Mouse (Mus musculus) heart, postnatal 0 days (tissue): ENCODE results near the gene Pakap. TPM values are rescaled to one million over a fixed set of nuclear protein-coding genes. Genes with fewer than 3 reads are reported as not detected.

Experiments
- ATAC-seq: fragments of 200-750 bp; cut with Nextera tagmentation; 2 replicates; pipeline ENCODE4 v1.8.0; 2017; ENCODE audit warnings: low read depth, moderate number of reproducible peaks, moderate library complexity; ENCODE audit not compliant: insufficient read depth
- DNase-seq: peaks from one replicate; pipeline ENCODE4 v3.0.0-alpha.2; 2016; ENCODE audit warnings: low spot score
- H3K27ac ChIP-seq: fragments of 300-500 bp; sonication (generic); 2 replicates; pipeline ENCODE4 v1.5.1; 2014; ENCODE audit warnings: low read depth, mild to moderate bottlenecking
- H3K27me3 ChIP-seq: fragments of 300-500 bp; sonication (generic); 2 replicates; pipeline ENCODE4 v1.6.1; 2014; ENCODE audit warnings: low read length, mixed read lengths; ENCODE audit not compliant: control insufficient read depth, insufficient read depth
- H3K36me3 ChIP-seq: fragments of 300-500 bp; sonication (generic); replicated peaks from 2 replicates; pipeline ENCODE4 v1.6.1; 2014; ENCODE audit warnings: low read length, mixed read lengths; ENCODE audit not compliant: control insufficient read depth, insufficient read depth
- H3K4me1 ChIP-seq: fragments of 300-500 bp; sonication (generic); 2 replicates; pipeline ENCODE4 v1.6.1; 2014; ENCODE audit warnings: antibody characterized with exemption; ENCODE audit not compliant: control insufficient read depth, insufficient read depth
- H3K4me2 ChIP-seq: fragments of 300-500 bp; sonication (generic); 2 replicates; pipeline ENCODE4 v1.6.1; 2014; ENCODE audit warnings: low read depth, mild to moderate bottlenecking, low read length, moderate library complexity
- H3K4me3 ChIP-seq: fragments of 300-500 bp; sonication (generic); 2 replicates; pipeline ENCODE4 v1.5.1; 2014; ENCODE audit warnings: low read depth, low read length
- H3K9ac ChIP-seq: fragments of 300-500 bp; sonication (generic); replicated peaks from 2 replicates; pipeline ENCODE4 v1.6.1; 2014; ENCODE audit warnings: low read depth, low read length, mixed read lengths
- H3K9me3 ChIP-seq: fragments of 300-500 bp; sonication (generic); replicated peaks from 2 replicates; pipeline ENCODE4 v1.6.1; 2016; ENCODE audit warnings: low read length; ENCODE audit not compliant: control insufficient read depth
- CTCF ChIP-seq: IDR thresholded peaks from 2 replicates; pipeline ENCODE4 v1.5.1; 2016; ENCODE audit warnings: antibody characterized with exemption, control low read depth, low read depth
- EP300 ChIP-seq: IDR thresholded peaks from 2 replicates; pipeline ENCODE4 v1.6.1; 2016; ENCODE audit warnings: antibody characterized with exemption, low read depth
- WGBS: fragments of 180-500 bp; shearing (Covaris S2); extraction: QIAGEN DNeasy Blood & Tissue Kit; methylation state at CpG from one replicate; pipeline ENCODE4 v1.1.7; 2014; 5-methylcytosine and 5-hydroxymethylcytosine counted together
- polyA plus RNA-seq: library from polyadenylated mRNA; unstranded; fragments of >200 nt; fragmentation: Nextera tagmentation; extraction: Ambion mirVana; gene quantifications from 2 replicates; pipeline ENCODE4 v1.2.1, GENCODE M21; 2015
- total RNA-seq: library from RNA; depleted of rRNA; stranded (reverse); fragments of >200 nt; gene quantifications from 2 replicates; pipeline ENCODE4 v1.2.3, GENCODE M21; 2014; ENCODE audit warnings: low replicate concordance

Gene Pakap
- total and polyA plus RNA-seq, 2 experiments from 2014 or later, result 21.1 to 43.7 TPM

DNA sequence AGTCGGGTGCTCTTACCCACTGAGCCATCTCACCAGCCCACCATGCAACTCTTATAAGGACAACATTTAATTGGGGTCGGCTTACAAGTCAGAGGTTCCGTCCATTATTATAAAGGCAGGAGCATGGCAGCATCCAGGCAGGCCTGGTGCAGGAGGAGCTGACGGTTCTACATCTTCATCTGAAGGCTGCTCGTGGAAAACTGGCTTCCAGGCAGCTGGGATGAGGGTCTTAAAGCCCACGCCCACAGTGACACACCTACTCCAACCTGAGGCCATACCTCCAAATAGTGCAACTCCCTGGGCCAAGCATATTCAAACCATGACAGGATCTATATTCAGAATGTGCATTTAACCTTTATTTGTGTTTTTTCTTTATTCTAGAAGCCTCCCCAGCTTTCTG, 286.2 kb downstream of the Pakap start:
- TF ChIP-seq EP300 (no peak), CTCF (no peak)
- DNase-seq (no peak), ATAC-seq (no peak)
- Histone ChIP-seq H3K9me3 (no peaks in the 10 kb centered on the region), H3K4me3 (no peak overlapping the region), H3K9ac (no peak overlapping the region), H3K27ac (no peak overlapping the region), H3K27me3 (no peaks in the 10 kb centered on the region), H3K36me3 (peaks cover 68% of the 10 kb centered on the region), H3K4me1 (peaks cover 9% of the 10 kb centered on the region), H3K4me2 (no peak overlapping the region)
- 78% methylated on average over 6 of the region's 6 CpGs for WGBS

GRCm38 (mm10) chr4:57855281-57855941, 287.4 kb downstream of the Pakap start:
- no peak for TF ChIP-seq EP300
- TF ChIP-seq CTCF, result no peak
- no peak overlapping the region for H3K27ac ChIP-seq

GRCm38 (mm10) chr4:57856673-57857072, 288.7 kb downstream of the Pakap start:
- Histone ChIP-seq H3K9me3 (no peaks in the 10 kb centered on the region), H3K4me2 (no peak overlapping the region), H3K4me3 (no peak overlapping the region), H3K9ac (no peak overlapping the region), H3K4me1 (peaks cover 13% of the 10 kb centered on the region), H3K27me3 (no peaks in the 10 kb centered on the region), H3K27ac (no peak overlapping the region), H3K36me3 (peaks cover 54% of the 10 kb centered on the region)
- TF ChIP-seq CTCF (no peak), EP300 (no peak)
- 87% methylated on average over 10 of the region's 10 CpGs for WGBS
- DNase-seq, result no peak
- no peak for ATAC-seq

More at GRCm38 (mm10) chr4:57855281-57855941, 287.4 kb downstream of the Pakap start:
- Histone ChIP-seq H3K4me2 (no peak overlapping the region), H3K9ac (no peak overlapping the region), H3K27me3 (no peaks in the 10 kb centered on the region), H3K36me3 (peaks cover 64% of the 10 kb centered on the region), H3K9me3 (no peaks in the 10 kb centered on the region), H3K4me3 (no peak overlapping the region), H3K4me1 (peaks cover 15% of the 10 kb centered on the region)
- WGBS, result 70% methylated on average over 18 of the region's 18 CpGs
- ATAC-seq (no peak), DNase-seq (no peak)

DNA sequence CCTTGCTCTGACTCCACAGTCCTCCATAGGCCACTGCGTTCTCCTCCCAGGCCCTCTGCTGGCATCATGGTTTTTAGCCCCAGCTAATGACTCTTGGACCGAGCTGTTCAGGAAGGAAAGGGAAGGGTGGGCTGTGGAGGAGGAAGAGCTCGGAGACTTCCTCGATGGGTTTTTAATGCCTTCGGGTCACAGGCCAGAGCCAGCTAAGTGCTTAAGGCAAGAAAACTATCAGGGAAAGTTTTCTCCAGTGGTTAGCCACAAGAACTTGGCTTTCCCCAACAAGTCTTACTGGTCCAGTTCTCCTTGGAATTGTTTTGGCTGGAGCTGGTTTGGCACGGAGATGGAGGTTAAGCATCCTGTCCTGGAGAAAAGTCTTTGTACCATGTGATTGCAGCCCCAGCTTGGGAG, 292.2 kb downstream of the Pakap start:
- TF ChIP-seq CTCF (peak; percentile 27), EP300 (no peak)
- H3K4me2 ChIP-seq, result 0 out of 2 replicates have a peak overlapping the region, but pooled peaks have one; percentile 1
- DNase-seq (no peak), ATAC-seq (0 out of 2 replicates have a peak, but pooled peaks have one; percentile 36)
- peaks cover 21% of the 10 kb centered on the region for H3K4me1 ChIP-seq
- WGBS, result 58% methylated on average over 6 of the region's 6 CpGs
- no peaks in the 10 kb centered on the region for H3K9me3 ChIP-seq
- H3K4me3 ChIP-seq, result no peak overlapping the region
- H3K9ac ChIP-seq, result no peak overlapping the region
- H3K27me3 ChIP-seq, result no peaks in the 10 kb centered on the region
- peaks cover 34% of the 10 kb centered on the region for H3K36me3 ChIP-seq
- H3K27ac ChIP-seq, result peak overlapping the region; percentile 48; the same call in 1 of the 2 replicates

GRCm38 (mm10) chr4:57861166-57861565, 293.2 kb downstream of the Pakap start:
- H3K9me3 ChIP-seq, result no peaks in the 10 kb centered on the region
- H3K4me1 ChIP-seq, result peaks cover 27% of the 10 kb centered on the region
- peaks cover 24% of the 10 kb centered on the region for H3K36me3 ChIP-seq
- no peak overlapping the region for H3K4me3 ChIP-seq
- TF ChIP-seq EP300, result no peak
- TF ChIP-seq CTCF, result no peak
- no peak for DNase-seq
- WGBS, result 65% methylated on average over 6 of the region's 6 CpGs
- no peak overlapping the region for H3K9ac ChIP-seq
- no peak overlapping the region for H3K27ac ChIP-seq
- no peak for ATAC-seq
- H3K27me3 ChIP-seq, result no peaks in the 10 kb centered on the region
- no peak overlapping the region for H3K4me2 ChIP-seq
